Mouse (Mus musculus): ENCODE measurements around the gene Olfr675. TPM values are rescaled to one million over a fixed set of nuclear protein-coding genes. Genes with fewer than 3 reads are reported as not detected.

The Olfr675 gene
- polyA plus RNA-seq, 1 experiment from 2014 or later: not detected

Other genes with a start within 250 kb of the Olfr675 start
- not detected in 2 replicates for gene Usp17lb, start 185.9 kb downstream of the Olfr675 start, polyA plus RNA-seq (2014; fragmentation: Nextera tagmentation; extraction: Ambion mirVana)
- not detected in 2 replicates for gene Usp17la, start 171.5 kb downstream of the Olfr675 start, polyA plus RNA-seq (2014; fragmentation: Nextera tagmentation; extraction: Ambion mirVana)
- not detected in 2 replicates for gene Olfr665, start 150.4 kb downstream of the Olfr675 start, polyA plus RNA-seq (2014; fragmentation: Nextera tagmentation; extraction: Ambion mirVana)
- not detected in 2 replicates for gene Olfr666, start 132.5 kb downstream of the Olfr675 start, polyA plus RNA-seq (2014; fragmentation: Nextera tagmentation; extraction: Ambion mirVana)
- gene Olfr667, start 107.0 kb downstream of the Olfr675 start, polyA plus RNA-seq (2014; fragmentation: Nextera tagmentation; extraction: Ambion mirVana): not detected in 2 replicates
- gene Olfr668, start 100.4 kb downstream of the Olfr675 start, polyA plus RNA-seq (2014; fragmentation: Nextera tagmentation; extraction: Ambion mirVana): not detected in 2 replicates
- gene Olfr669, start 94.2 kb downstream of the Olfr675 start, polyA plus RNA-seq (2014; fragmentation: Nextera tagmentation; extraction: Ambion mirVana): not detected in 2 replicates
- not detected in 2 replicates for gene Olfr670, start 65.8 kb downstream of the Olfr675 start, polyA plus RNA-seq (2014; fragmentation: Nextera tagmentation; extraction: Ambion mirVana)
- not detected in 2 replicates for gene Olfr671, start 49.3 kb downstream of the Olfr675 start, polyA plus RNA-seq (2014; fragmentation: Nextera tagmentation; extraction: Ambion mirVana)
- gene Olfr672, start 26.4 kb downstream of the Olfr675 start, polyA plus RNA-seq (2014; fragmentation: Nextera tagmentation; extraction: Ambion mirVana): not detected in 2 replicates
- not detected in 2 replicates for gene Olfr676, start 4.2 kb upstream of the Olfr675 start, polyA plus RNA-seq (2014; fragmentation: Nextera tagmentation; extraction: Ambion mirVana)
- not detected in 2 replicates for gene Olfr677, start 22.9 kb upstream of the Olfr675 start, polyA plus RNA-seq (2014; fragmentation: Nextera tagmentation; extraction: Ambion mirVana)
- gene Olfr678, start 36.0 kb upstream of the Olfr675 start, polyA plus RNA-seq (2014; fragmentation: Nextera tagmentation; extraction: Ambion mirVana): not detected in 2 replicates
- gene Olfr679, start 52.7 kb upstream of the Olfr675 start, polyA plus RNA-seq (2014; fragmentation: Nextera tagmentation; extraction: Ambion mirVana): not detected in 2 replicates
- gene Olfr680-ps1, start 64.4 kb upstream of the Olfr675 start, polyA plus RNA-seq (2014; fragmentation: Nextera tagmentation; extraction: Ambion mirVana): not detected in 2 replicates
- gene Olfr681, start 88.4 kb upstream of the Olfr675 start, polyA plus RNA-seq (2014; fragmentation: Nextera tagmentation; extraction: Ambion mirVana): not detected in 2 replicates
- not detected in 2 replicates for gene Olfr683, start 118.6 kb upstream of the Olfr675 start, polyA plus RNA-seq (2014; fragmentation: Nextera tagmentation; extraction: Ambion mirVana)
- gene Olfr684, start 135.2 kb upstream of the Olfr675 start, polyA plus RNA-seq (2014; fragmentation: Nextera tagmentation; extraction: Ambion mirVana): not detected in 2 replicates
- gene Olfr685, start 157.6 kb upstream of the Olfr675 start, polyA plus RNA-seq (2014; fragmentation: Nextera tagmentation; extraction: Ambion mirVana): not detected in 2 replicates
- not detected in 2 replicates for gene Olfr686, start 179.0 kb upstream of the Olfr675 start, polyA plus RNA-seq (2014; fragmentation: Nextera tagmentation; extraction: Ambion mirVana)

All from intestine, embryonic 14.5 days (tissue).